Mouse (Mus musculus) kidney, embryonic 15.5 days (tissue): ENCODE measurements around the gene Pi4k2b. TPM values are rescaled to one million over a fixed set of nuclear protein-coding genes. Genes with fewer than 3 reads are reported as not detected.

Experiments used
- ATAC-seq: fragments of 200-750 bp; cut with Nextera tagmentation; replicated peaks from 2 replicates; pipeline ENCODE4 v1.8.0; 2017; ENCODE audit warnings: moderate TSS enrichment; ENCODE audit not compliant: low FRiP score
- H3K27ac ChIP-seq: fragments of 300-500 bp; sonication (generic); 2 replicates; pipeline ENCODE4 v1.5.1; 2015; ENCODE audit warnings: mild to moderate bottlenecking, inconsistent platforms
- H3K27me3 ChIP-seq: fragments of 300-500 bp; sonication (generic); 2 replicates; pipeline ENCODE4 v1.6.1; 2015; ENCODE audit warnings: inconsistent platforms
- H3K36me3 ChIP-seq: fragments of 300-500 bp; sonication (generic); 2 replicates; pipeline ENCODE4 v1.6.1; 2015; ENCODE audit warnings: inconsistent platforms
- H3K4me1 ChIP-seq: fragments of 300-500 bp; sonication (generic); 2 replicates; pipeline ENCODE4 v1.6.1; 2015; ENCODE audit warnings: inconsistent platforms
- H3K4me2 ChIP-seq: fragments of 300-500 bp; sonication (generic); 2 replicates; pipeline ENCODE4 v1.6.1; 2015; ENCODE audit warnings: moderate library complexity, mild to moderate bottlenecking, inconsistent platforms
- H3K4me3 ChIP-seq: fragments of 300-500 bp; sonication (generic); replicated peaks from 2 replicates; pipeline ENCODE4 v1.5.1; 2015; ENCODE audit warnings: mild to moderate bottlenecking, inconsistent platforms
- H3K9ac ChIP-seq: fragments of 300-500 bp; sonication (generic); 2 replicates; pipeline ENCODE4 v1.6.1; 2015; ENCODE audit warnings: mild to moderate bottlenecking, inconsistent platforms
- H3K9me3 ChIP-seq: fragments of 300-500 bp; sonication (generic); replicated peaks from 2 replicates; pipeline ENCODE4 v1.6.1; 2016; ENCODE audit warnings: inconsistent platforms
- WGBS: fragments of 180-500 bp; shearing (Covaris S2); methylation state at CpG from one replicate; pipeline ENCODE4 v1.1.7; 2015; ENCODE audit warnings: mixed read lengths; 5-methylcytosine and 5-hydroxymethylcytosine counted together
- polyA plus RNA-seq: library from polyadenylated mRNA; unstranded; fragments of >200 nt; fragmentation: Nextera tagmentation; extraction: Ambion mirVana; gene quantifications from 2 replicates; pipeline ENCODE4 v1.2.1, GENCODE M21; 2015

Pi4k2b gene
- polyA plus RNA-seq, 1 experiment from 2014 or later = 22.4 TPM

GRCm38 (mm10) chr5:52783957-52784356 is 42.6 kb downstream of the Pi4k2b start:
- Histone ChIP-seq H3K9ac (no peak overlapping the region), H3K4me1 (no peaks in the 10 kb centered on the region), H3K27me3 (no peaks in the 10 kb centered on the region), H3K4me3 (peak overlapping the region; percentile 73; the same call in 1 of the 2 replicates), H3K36me3 (peaks cover 23% of the 10 kb centered on the region; the same call in 1 of the 2 replicates), H3K4me2 (peak overlapping the region; percentile 67), H3K9me3 (no peaks in the 10 kb centered on the region), H3K27ac (no peak overlapping the region)
- no peak for ATAC-seq
- 80% methylated on average over 2 of the region's 2 CpGs for WGBS

GRCm38 (mm10) chr5:52786556-52787322 is 45.4 kb downstream of the Pi4k2b start:
- H3K27ac ChIP-seq = no peak overlapping the region
- no peak overlapping the region for H3K4me3 ChIP-seq
- H3K36me3 ChIP-seq = peaks cover 23% of the 10 kb centered on the region; the same call in 1 of the 2 replicates
- no peaks in the 10 kb centered on the region for H3K9me3 ChIP-seq
- no peak overlapping the region for H3K9ac ChIP-seq
- no peak overlapping the region for H3K4me2 ChIP-seq
- no peaks in the 10 kb centered on the region for H3K27me3 ChIP-seq
- ATAC-seq = no peak
- WGBS = 72% methylated on average over 7 of the region's 7 CpGs
- no peaks in the 10 kb centered on the region for H3K4me1 ChIP-seq

GRCm38 (mm10) chr5:52793230-52793629 is 51.9 kb downstream of the Pi4k2b start:
- H3K4me1 ChIP-seq = no peaks in the 10 kb centered on the region
- no peak for ATAC-seq
- WGBS = 94% methylated on average over 9 of the region's 9 CpGs
- no peak overlapping the region for H3K4me2 ChIP-seq
- no peak overlapping the region for H3K27ac ChIP-seq
- no peaks in the 10 kb centered on the region for H3K9me3 ChIP-seq
- H3K9ac ChIP-seq = no peak overlapping the region
- no peaks in the 10 kb centered on the region for H3K27me3 ChIP-seq
- H3K36me3 ChIP-seq = peaks cover 36% of the 10 kb centered on the region
- no peak overlapping the region for H3K4me3 ChIP-seq

- Histone ChIP-seq H3K9ac (no peak overlapping the region), H3K4me3 (no peak overlapping the region), H3K36me3 (peaks cover 37% of the 10 kb centered on the region), H3K4me2 (no peak overlapping the region), H3K4me1 (no peaks in the 10 kb centered on the region), H3K27ac (no peak overlapping the region), H3K27me3 (no peaks in the 10 kb centered on the region), H3K9me3 (no peaks in the 10 kb centered on the region)
- 93% methylated on average over 9 of the region's 9 CpGs for WGBS
- no peak for ATAC-seq
Observed at GRCm38 (mm10) chr5:52794109-52794508, 52.7 kb downstream of the Pi4k2b start.

- 90% methylated on average over 12 of the region's 12 CpGs for WGBS
Observed at GRCm38 (mm10) chr5:52799274-52799985, 58.1 kb downstream of the Pi4k2b start.

GRCm38 (mm10) chr5:52805801-52806200 is 64.4 kb downstream of the Pi4k2b start:
- ATAC-seq = no peak
- H3K9me3 ChIP-seq = no peaks in the 10 kb centered on the region
- H3K4me2 ChIP-seq = no peak overlapping the region
- H3K4me1 ChIP-seq = no peaks in the 10 kb centered on the region
- no peaks in the 10 kb centered on the region for H3K27me3 ChIP-seq
- 67% methylated on average over 4 of the region's 4 CpGs for WGBS
- H3K9ac ChIP-seq = no peak overlapping the region
- H3K27ac ChIP-seq = no peak overlapping the region
- H3K4me3 ChIP-seq = no peak overlapping the region
- H3K36me3 ChIP-seq = peaks cover 54% of the 10 kb centered on the region

More at GRCm38 (mm10) chr5:52799274-52799985, 58.1 kb downstream of the Pi4k2b start:
- Histone ChIP-seq H3K9me3 (no peaks in the 10 kb centered on the region), H3K27me3 (no peaks in the 10 kb centered on the region), H3K27ac (no peak overlapping the region), H3K4me1 (no peaks in the 10 kb centered on the region), H3K4me2 (no peak overlapping the region), H3K36me3 (peaks cover 53% of the 10 kb centered on the region), H3K9ac (no peak overlapping the region), H3K4me3 (no peak overlapping the region)
- no peak for ATAC-seq

GRCm38 (mm10) chr5:52806349-52806748 is 65.0 kb downstream of the Pi4k2b start:
- Histone ChIP-seq H3K27me3 (no peaks in the 10 kb centered on the region), H3K36me3 (peaks cover 54% of the 10 kb centered on the region), H3K4me1 (no peaks in the 10 kb centered on the region), H3K9ac (no peak overlapping the region), H3K27ac (no peak overlapping the region), H3K4me3 (no peak overlapping the region), H3K9me3 (no peaks in the 10 kb centered on the region), H3K4me2 (no peak overlapping the region)
- WGBS = 84% methylated on average over 8 of the region's 8 CpGs
- no peak for ATAC-seq

GRCm38 (mm10) chr5:52807030-52807429 is 65.7 kb downstream of the Pi4k2b start:
- H3K27me3 ChIP-seq = no peaks in the 10 kb centered on the region
- ATAC-seq = no peak
- H3K9me3 ChIP-seq = no peaks in the 10 kb centered on the region
- no peak overlapping the region for H3K4me3 ChIP-seq
- H3K4me2 ChIP-seq = no peak overlapping the region
- H3K36me3 ChIP-seq = peaks cover 48% of the 10 kb centered on the region
- no peak overlapping the region for H3K27ac ChIP-seq
- no peak overlapping the region for H3K9ac ChIP-seq
- no peaks in the 10 kb centered on the region for H3K4me1 ChIP-seq
- WGBS = 87% methylated on average over 7 of the region's 7 CpGs

- no peaks in the 10 kb centered on the region for H3K27me3 ChIP-seq
- peaks cover 49% of the 10 kb centered on the region for H3K36me3 ChIP-seq
- no peaks in the 10 kb centered on the region for H3K4me1 ChIP-seq
- no peak for ATAC-seq
- H3K9me3 ChIP-seq = no peaks in the 10 kb centered on the region
- 95% methylated on average over 6 of the region's 6 CpGs for WGBS
- H3K4me2 ChIP-seq = no peak overlapping the region
- no peak overlapping the region for H3K9ac ChIP-seq
- H3K4me3 ChIP-seq = no peak overlapping the region
- H3K27ac ChIP-seq = no peak overlapping the region
Observed at GRCm38 (mm10) chr5:52810446-52810845, 69.1 kb downstream of the Pi4k2b start.

GRCm38 (mm10) chr5:52811056-52811455 is 69.7 kb downstream of the Pi4k2b start:
- Histone ChIP-seq H3K9ac (no peak overlapping the region), H3K9me3 (no peaks in the 10 kb centered on the region), H3K4me1 (no peaks in the 10 kb centered on the region), H3K4me2 (no peak overlapping the region), H3K4me3 (no peak overlapping the region), H3K27me3 (no peaks in the 10 kb centered on the region), H3K27ac (no peak overlapping the region), H3K36me3 (peaks cover 55% of the 10 kb centered on the region)
- no peak for ATAC-seq
- WGBS = 88% methylated on average over 14 of the region's 14 CpGs

GRCm38 (mm10) chr5:52812456-52812855 is 71.1 kb downstream of the Pi4k2b start:
- no peak for ATAC-seq
- peaks cover 55% of the 10 kb centered on the region for H3K36me3 ChIP-seq
- no peaks in the 10 kb centered on the region for H3K4me1 ChIP-seq
- no peaks in the 10 kb centered on the region for H3K27me3 ChIP-seq
- H3K9ac ChIP-seq = no peak overlapping the region
- H3K27ac ChIP-seq = no peak overlapping the region
- 84% methylated on average over 10 of the region's 10 CpGs for WGBS
- no peak overlapping the region for H3K4me2 ChIP-seq
- H3K4me3 ChIP-seq = no peak overlapping the region
- H3K9me3 ChIP-seq = no peaks in the 10 kb centered on the region

GRCm38 (mm10) chr5:52813312-52813711 is 71.9 kb downstream of the Pi4k2b start:
- H3K27me3 ChIP-seq = no peaks in the 10 kb centered on the region
- 92% methylated on average over 7 of the region's 7 CpGs for WGBS
- no peaks in the 10 kb centered on the region for H3K9me3 ChIP-seq
- peaks cover 48% of the 10 kb centered on the region for H3K36me3 ChIP-seq
- no peak overlapping the region for H3K9ac ChIP-seq
- no peak overlapping the region for H3K4me3 ChIP-seq
- H3K4me2 ChIP-seq = no peak overlapping the region
- H3K27ac ChIP-seq = no peak overlapping the region
- no peaks in the 10 kb centered on the region for H3K4me1 ChIP-seq
- no peak for ATAC-seq
